Mouse (Mus musculus) limb, embryonic 13.5 days (tissue): ENCODE data around the gene Manf. TPM values are rescaled to one million over a fixed set of nuclear protein-coding genes. Genes with fewer than 3 reads are reported as not detected.

Experiments
- ATAC-seq: fragments of 200-750 bp; cut with Nextera tagmentation; 2 replicates; pipeline ENCODE4 v1.8.0; 2017; ENCODE audit warnings: low read depth, moderate number of reproducible peaks, moderate TSS enrichment; ENCODE audit not compliant: low FRiP score
- H3K27ac ChIP-seq: fragments of 300-500 bp; sonication (generic); 2 replicates; pipeline ENCODE4 v1.5.1; 2015; ENCODE audit warnings: inconsistent platforms, mild to moderate bottlenecking, moderate library complexity
- H3K27me3 ChIP-seq: fragments of 300-500 bp; sonication (generic); 2 replicates; pipeline ENCODE4 v1.6.1; 2015; ENCODE audit warnings: mild to moderate bottlenecking, inconsistent platforms
- H3K36me3 ChIP-seq: fragments of 300-500 bp; sonication (generic); 2 replicates; pipeline ENCODE4 v1.6.1; 2015; ENCODE audit warnings: inconsistent platforms, mild to moderate bottlenecking, moderate library complexity
- H3K4me1 ChIP-seq: fragments of 300-500 bp; sonication (generic); 2 replicates; pipeline ENCODE4 v1.6.1; 2015; ENCODE audit warnings: inconsistent platforms
- H3K4me2 ChIP-seq: fragments of 300-500 bp; sonication (generic); replicated peaks from 2 replicates; pipeline ENCODE4 v1.6.1; 2015; ENCODE audit warnings: inconsistent platforms, mild to moderate bottlenecking, moderate library complexity
- H3K4me3 ChIP-seq: fragments of 300-500 bp; sonication (generic); 2 replicates; pipeline ENCODE4 v1.5.1; 2015; ENCODE audit warnings: moderate library complexity, mild to moderate bottlenecking, inconsistent platforms
- H3K9ac ChIP-seq: fragments of 300-500 bp; sonication (generic); 2 replicates; pipeline ENCODE4 v1.6.1; 2015; ENCODE audit warnings: mild to moderate bottlenecking, inconsistent platforms
- H3K9me3 ChIP-seq: fragments of 300-500 bp; sonication (generic); 2 replicates; pipeline ENCODE4 v1.6.1; 2016; ENCODE audit warnings: inconsistent platforms
- WGBS: fragments of 180-500 bp; shearing (Covaris S2); methylation state at CpG from one replicate; pipeline ENCODE4 v1.1.7; 2015; 5-methylcytosine and 5-hydroxymethylcytosine counted together
- polyA plus RNA-seq: library from polyadenylated mRNA; unstranded; fragments of >200 nt; fragmentation: Nextera tagmentation; extraction: Ambion mirVana; gene quantifications from 2 replicates; pipeline ENCODE4 v1.2.1, GENCODE M21; 2015

The Manf gene
- polyA plus RNA-seq, 1 experiment from 2014 or later, result 278 TPM

- Histone ChIP-seq H3K9ac (no peak overlapping the region), H3K4me3 (no peak overlapping the region), H3K4me1 (peaks cover 7% of the 10 kb centered on the region; the same call in 1 of the 2 replicates), H3K27ac (no peak overlapping the region), H3K9me3 (no peaks in the 10 kb centered on the region), H3K27me3 (no peaks in the 10 kb centered on the region), H3K4me2 (no peak overlapping the region), H3K36me3 (no peaks in the 10 kb centered on the region)
- no peak for ATAC-seq
- 97% methylated on average over 1 of the region's 1 CpGs for WGBS
These were observed 72.6 kb downstream of the Manf start for GRCm38 (mm10) chr9:106819201-106819600.

DNA sequence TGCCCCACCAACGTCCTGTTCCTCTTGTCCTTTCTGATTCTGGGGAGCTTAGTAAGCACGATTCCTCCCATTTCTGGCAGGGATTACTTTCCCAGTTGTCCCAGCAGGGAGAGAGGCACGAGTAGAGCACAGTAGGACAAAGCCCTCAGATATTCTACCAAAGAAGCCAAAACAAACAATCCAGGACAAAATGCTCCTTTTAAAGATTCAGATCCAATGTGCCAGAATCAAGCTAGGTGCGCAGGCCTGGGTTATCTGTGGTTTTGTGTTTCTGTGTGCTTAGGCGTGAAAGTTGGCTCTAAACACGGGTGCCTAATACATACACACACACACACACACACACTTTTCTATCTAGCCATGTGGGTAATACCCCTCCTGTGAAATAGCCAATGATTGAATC is 73.6 kb downstream of the Manf start:
- Histone ChIP-seq H3K4me1 (peaks cover 6% of the 10 kb centered on the region; the same call in 1 of the 2 replicates), H3K27me3 (no peaks in the 10 kb centered on the region), H3K27ac (no peak overlapping the region), H3K4me3 (no peak overlapping the region), H3K4me2 (no peak overlapping the region), H3K9me3 (no peaks in the 10 kb centered on the region), H3K9ac (no peak overlapping the region), H3K36me3 (no peaks in the 10 kb centered on the region)
- 81% methylated on average over 6 of the region's 6 CpGs for WGBS
- ATAC-seq, result no peak

- H3K4me3 ChIP-seq, result no peak overlapping the region
- H3K36me3 ChIP-seq, result no peaks in the 10 kb centered on the region
- H3K9ac ChIP-seq, result no peak overlapping the region
- no peaks in the 10 kb centered on the region for H3K27me3 ChIP-seq
- H3K4me2 ChIP-seq, result no peak overlapping the region
- ATAC-seq, result no peak
- H3K4me1 ChIP-seq, result no peaks in the 10 kb centered on the region
- WGBS, result 61% methylated on average over 4 of the region's 4 CpGs
- H3K9me3 ChIP-seq, result peaks cover 17% of the 10 kb centered on the region
- no peak overlapping the region for H3K27ac ChIP-seq
These were observed 85.3 kb downstream of the Manf start for GRCm38 (mm10) chr9:106806503-106806902.

DNA sequence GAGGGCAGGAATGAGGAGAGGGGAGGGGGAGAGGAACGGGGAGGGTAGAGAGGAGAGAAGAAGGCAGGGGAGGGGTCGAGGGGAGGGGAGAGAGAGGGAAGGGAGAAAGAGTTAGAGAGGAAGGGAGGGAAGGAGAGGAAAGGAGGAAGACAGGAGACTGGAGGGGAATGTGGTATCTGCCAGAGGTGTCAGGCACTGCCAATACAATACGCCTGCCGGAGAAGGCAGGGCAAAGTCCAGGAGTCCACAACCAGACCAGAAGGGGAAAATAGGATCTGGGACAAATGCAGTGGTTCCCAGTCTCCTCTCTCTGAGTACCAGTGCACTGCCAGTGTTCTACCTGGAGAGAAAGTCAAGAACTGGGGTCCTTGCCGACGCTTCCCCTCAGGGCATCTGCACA is 100.9 kb downstream of the Manf start:
- Histone ChIP-seq H3K4me3 (no peak overlapping the region), H3K27ac (no peak overlapping the region), H3K27me3 (no peaks in the 10 kb centered on the region), H3K4me1 (peaks cover 13% of the 10 kb centered on the region), H3K36me3 (no peaks in the 10 kb centered on the region), H3K9ac (no peak overlapping the region), H3K4me2 (no peak overlapping the region), H3K9me3 (no peaks in the 10 kb centered on the region)
- no peak for ATAC-seq
- WGBS, result 74% methylated on average over 6 of the region's 6 CpGs

- 15% methylated on average over 10 of the region's 10 CpGs for WGBS
- Histone ChIP-seq H3K27me3 (no peaks in the 10 kb centered on the region), H3K36me3 (no peaks in the 10 kb centered on the region), H3K9me3 (no peaks in the 10 kb centered on the region), H3K9ac (peak overlapping the region; percentile 99), H3K4me2 (peak overlapping the region; percentile 88), H3K4me3 (peak overlapping the region; percentile 100), H3K4me1 (peaks cover 13% of the 10 kb centered on the region), H3K27ac (no peak overlapping the region; the same call in 1 of the 2 replicates)
- peak; percentile 16; the same call in 1 of the 2 replicates for ATAC-seq
These were observed 102.4 kb downstream of the Manf start for GRCm38 (mm10) chr9:106789363-106789762.

DNA sequence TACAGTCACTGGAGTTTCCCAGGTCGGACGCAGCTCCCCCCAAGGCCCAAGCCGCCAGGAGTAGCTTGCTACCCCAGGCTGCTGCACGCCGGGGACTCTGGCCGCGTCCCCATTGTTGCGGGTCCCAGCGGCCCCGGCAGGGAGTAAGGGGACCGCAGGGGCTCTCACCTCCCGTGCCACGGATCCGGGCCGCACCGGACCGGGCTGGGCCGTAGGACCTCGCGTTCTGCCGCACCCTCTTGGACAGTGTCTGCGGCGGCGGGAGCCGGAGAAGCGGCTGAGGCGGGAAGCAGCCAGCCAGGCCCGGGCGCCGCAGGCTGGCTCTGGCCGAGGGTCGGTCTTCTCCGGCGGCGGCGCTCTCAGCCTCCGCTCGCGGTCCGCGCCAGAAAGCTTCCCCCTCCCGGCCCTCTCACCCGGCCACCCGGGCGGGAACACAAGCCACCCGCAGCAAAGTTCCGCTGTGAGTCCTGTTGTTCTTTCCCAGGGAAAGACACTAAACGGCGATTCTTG is 102.9 kb downstream of the Manf start, which contains the start of gene Rad54l2:
Gene Rad54l2, minus strand, starts transcription at position 383 of the 510 bp plus-strand sequence.
- Histone ChIP-seq H3K9me3 (no peaks in the 10 kb centered on the region), H3K4me1 (peaks cover 13% of the 10 kb centered on the region), H3K27me3 (no peaks in the 10 kb centered on the region), H3K4me3 (peak within 1 kb of the TSS; percentile 100), H3K4me2 (peak within 1 kb of the TSS; percentile 88), H3K27ac (peak within 1 kb of the TSS; percentile 88), H3K36me3 (no peaks in the 10 kb centered on the region), H3K9ac (peak within 1 kb of the TSS; percentile 99)
- ATAC-seq, result peak; percentile 90
- under 1% methylated on average over 49 of the region's 49 CpGs for WGBS

Other genes starting within 250 kb of the Manf start
- gene Grm2, start 235.9 kb downstream of the Manf start, polyA plus RNA-seq, result 0.11 TPM in 1 of 2 replicates, not detected in the other
- gene Tex264, start 206.1 kb downstream of the Manf start, polyA plus RNA-seq, result 55.7 and 61.5 TPM in 2 replicates
- 8.5 and 8.8 TPM in 2 replicates for gene Rad54l2, start 102.8 kb downstream of the Manf start, polyA plus RNA-seq
- 19.3 and 21.8 TPM in 2 replicates for gene Dcaf1, start 70.1 kb downstream of the Manf start, polyA plus RNA-seq
- 9.8 and 10.6 TPM in 2 replicates for gene Rbm15b, start 4.6 kb downstream of the Manf start, polyA plus RNA-seq